Mouse (Mus musculus) erythroblast, embryonic 14.5 days (primary cell): Measurements from ENCODE around the gene Rab17. TPM values are rescaled to one million over a fixed set of nuclear protein-coding genes. Genes with fewer than 3 reads are reported as not detected.

Source experiments
- H3K27me3 ChIP-seq: 2 replicates; pipeline ENCODE4 v1.6.1; 2012; ENCODE audit warnings: inconsistent platforms; ENCODE audit not compliant: control insufficient read depth
- H3K36me3 ChIP-seq: 2 replicates; pipeline ENCODE4 v1.6.1; 2012; ENCODE audit warnings: mild to moderate bottlenecking, inconsistent platforms; ENCODE audit not compliant: control insufficient read depth
- H3K4me1 ChIP-seq: 2 replicates; pipeline ENCODE4 v1.6.1; 2012; ENCODE audit warnings: inconsistent platforms; ENCODE audit not compliant: control insufficient read depth
- H3K4me3 ChIP-seq: replicated peaks from 2 replicates; pipeline ENCODE3; 2012; ENCODE audit warnings: moderate library complexity, mild to moderate bottlenecking, inconsistent platforms
- H3K9me3 ChIP-seq: 2 replicates; pipeline ENCODE4 v1.6.1; 2012; ENCODE audit warnings: low read length, inconsistent platforms, mixed read lengths; ENCODE audit not compliant: control insufficient read depth
- GATA1 ChIP-seq: IDR thresholded peaks from 2 replicates; pipeline ENCODE4 v1.6.1; 2012; ENCODE audit warnings: low read length, inconsistent platforms, mixed read lengths
- TAL1 ChIP-seq: IDR thresholded peaks from 3 replicates; pipeline ENCODE4 v1.6.1; 2012; ENCODE audit warnings: low read length, inconsistent platforms, mixed read lengths
- polyA plus RNA-seq: library from polyadenylated mRNA; stranded (reverse); fragments of >175 nt; gene quantifications from 2 replicates; pipeline ENCODE4 v1.2.3, GENCODE M21; 2012

The Rab17 gene
- polyA plus RNA-seq, 1 experiment = not detected

- Histone ChIP-seq H3K4me1 (peaks cover 55% of the 10 kb centered on the region), H3K9me3 (no peaks in the 10 kb centered on the region), H3K4me3 (no peak overlapping the region), H3K27me3 (peaks cover 5% of the 10 kb centered on the region), H3K36me3 (no peaks in the 10 kb centered on the region)
- no peak for TF ChIP-seq TAL1
- no peak for TF ChIP-seq GATA1
These were observed 17.8 kb downstream of the Rab17 start for GRCm38 (mm10) chr1:90951670-90952069.

GRCm38 (mm10) chr1:90949309-90949708 is 20.2 kb downstream of the Rab17 start:
- H3K4me1 ChIP-seq = peaks cover 78% of the 10 kb centered on the region
- no peak overlapping the region for H3K4me3 ChIP-seq
- H3K27me3 ChIP-seq = peaks cover 5% of the 10 kb centered on the region
- no peak for TF ChIP-seq TAL1
- TF ChIP-seq GATA1 = no peak
- no peaks in the 10 kb centered on the region; the same call in 1 of the 2 replicates for H3K36me3 ChIP-seq
- H3K9me3 ChIP-seq = no peaks in the 10 kb centered on the region

- no peaks in the 10 kb centered on the region; the same call in 1 of the 2 replicates for H3K36me3 ChIP-seq
- no peaks in the 10 kb centered on the region for H3K9me3 ChIP-seq
- no peak overlapping the region for H3K4me3 ChIP-seq
- TF ChIP-seq GATA1 (no peak), TAL1 (no peak)
- peaks cover 83% of the 10 kb centered on the region for H3K4me1 ChIP-seq
- peaks cover 5% of the 10 kb centered on the region for H3K27me3 ChIP-seq
These were observed 22.2 kb downstream of the Rab17 start for GRCm38 (mm10) chr1:90947252-90947651.

- Histone ChIP-seq H3K4me1 (peaks cover 65% of the 10 kb centered on the region), H3K36me3 (no peaks in the 10 kb centered on the region; the same call in 1 of the 2 replicates), H3K4me3 (no peak overlapping the region), H3K27me3 (peaks cover 5% of the 10 kb centered on the region), H3K9me3 (no peaks in the 10 kb centered on the region)
- TF ChIP-seq GATA1 (no peak), TAL1 (no peak)
These were observed 24.3 kb downstream of the Rab17 start for GRCm38 (mm10) chr1:90945171-90945570.

DNA sequence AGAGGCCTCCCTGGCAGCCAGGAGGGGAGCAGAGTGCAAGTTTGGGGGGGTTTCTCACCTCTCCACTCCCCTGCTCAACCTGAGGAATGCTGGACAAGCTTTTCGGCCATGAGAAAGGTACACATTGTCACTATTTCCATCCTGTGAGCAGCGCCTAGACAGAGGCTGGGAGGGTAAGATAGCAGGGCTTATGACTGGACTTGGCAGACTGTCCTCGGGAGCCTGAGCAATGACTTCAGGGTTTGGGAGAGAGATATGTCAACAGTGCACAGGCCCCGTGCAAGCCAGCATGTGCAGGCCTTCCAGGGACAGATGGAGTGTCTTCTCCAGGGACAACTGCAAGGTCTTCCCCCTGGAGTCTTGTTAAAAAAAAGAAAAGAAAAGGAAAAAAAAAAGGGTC is 29.5 kb downstream of the Rab17 start:
- no peaks in the 10 kb centered on the region for H3K36me3 ChIP-seq
- H3K4me3 ChIP-seq = no peak overlapping the region
- peaks cover 18% of the 10 kb centered on the region for H3K4me1 ChIP-seq
- H3K9me3 ChIP-seq = no peaks in the 10 kb centered on the region
- H3K27me3 ChIP-seq = no peaks in the 10 kb centered on the region
- TF ChIP-seq GATA1 (no peak), TAL1 (no peak)

DNA sequence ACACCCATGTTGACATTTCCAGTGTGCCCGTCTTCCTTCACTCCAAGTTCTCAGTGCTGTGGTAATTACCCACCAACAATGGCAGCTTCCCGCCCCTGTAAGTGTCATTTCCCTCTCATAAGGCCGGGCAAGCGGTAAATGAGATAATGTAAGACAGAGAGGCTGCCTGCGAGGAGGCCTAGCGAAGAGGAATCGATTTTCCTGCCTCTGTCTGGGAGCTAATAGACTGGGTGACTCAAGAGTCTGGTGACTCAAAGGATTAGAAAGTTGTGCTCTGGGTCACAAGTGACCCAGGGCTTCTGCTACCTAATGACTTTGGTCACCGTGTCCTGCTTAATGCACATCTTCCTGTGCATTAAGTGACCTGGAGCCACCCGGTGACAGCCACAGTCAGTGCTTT is 32.5 kb downstream of the Rab17 start:
- Histone ChIP-seq H3K9me3 (no peaks in the 10 kb centered on the region), H3K4me1 (no peaks in the 10 kb centered on the region), H3K4me3 (no peak overlapping the region), H3K27me3 (no peaks in the 10 kb centered on the region), H3K36me3 (no peaks in the 10 kb centered on the region)
- TF ChIP-seq GATA1 (no peak), TAL1 (no peak)

GRCm38 (mm10) chr1:90933001-90933400 is 36.5 kb downstream of the Rab17 start:
- no peak for TF ChIP-seq GATA1
- TF ChIP-seq TAL1 = no peak
- no peak overlapping the region for H3K4me3 ChIP-seq
- no peaks in the 10 kb centered on the region for H3K9me3 ChIP-seq
- no peaks in the 10 kb centered on the region for H3K4me1 ChIP-seq
- no peaks in the 10 kb centered on the region for H3K36me3 ChIP-seq
- peaks cover 4% of the 10 kb centered on the region for H3K27me3 ChIP-seq

GRCm38 (mm10) chr1:90928575-90928934 is 40.9 kb downstream of the Rab17 start:
- Histone ChIP-seq H3K4me1 (no peaks in the 10 kb centered on the region), H3K9me3 (no peaks in the 10 kb centered on the region), H3K36me3 (no peaks in the 10 kb centered on the region), H3K27me3 (peaks cover 14% of the 10 kb centered on the region), H3K4me3 (no peak overlapping the region)
- TF ChIP-seq TAL1 (no peak), GATA1 (no peak)

- Histone ChIP-seq H3K27me3 (peaks cover 14% of the 10 kb centered on the region), H3K4me1 (no peaks in the 10 kb centered on the region), H3K36me3 (no peaks in the 10 kb centered on the region), H3K9me3 (no peaks in the 10 kb centered on the region), H3K4me3 (no peak overlapping the region)
- TF ChIP-seq TAL1 = no peak
These were observed 41.4 kb downstream of the Rab17 start for GRCm38 (mm10) chr1:90927929-90928574.

DNA sequence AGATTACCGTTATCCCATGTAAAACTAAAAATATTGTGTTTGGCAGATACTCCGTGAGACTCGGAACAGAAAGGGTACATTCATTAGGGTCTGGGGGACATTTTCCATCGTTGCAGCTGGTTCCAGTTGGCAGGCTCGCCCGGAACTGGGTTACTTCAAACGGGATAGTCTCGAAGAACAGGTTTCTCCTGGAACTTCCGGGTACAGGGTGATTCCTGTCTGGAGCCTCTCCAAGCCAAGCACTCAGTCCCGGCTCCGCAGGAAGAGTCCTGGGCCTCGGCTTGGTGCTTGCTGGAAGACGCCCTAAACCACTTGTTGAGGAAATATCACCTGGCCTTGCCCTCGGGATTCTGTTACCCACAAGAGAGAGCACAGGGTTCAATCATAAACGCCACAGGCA is 42.2 kb downstream of the Rab17 start:
- H3K36me3 ChIP-seq = no peaks in the 10 kb centered on the region
- no peaks in the 10 kb centered on the region for H3K9me3 ChIP-seq
- peaks cover 14% of the 10 kb centered on the region for H3K27me3 ChIP-seq
- no peak overlapping the region for H3K4me3 ChIP-seq
- no peaks in the 10 kb centered on the region for H3K4me1 ChIP-seq
- TF ChIP-seq GATA1 (no peak), TAL1 (no peak)
